Mouse (Mus musculus) CD4-positive, CD25-positive, alpha-beta regulatory T cell, adult 2 months (primary cell): ENCODE measurements around the gene Cpt1b.
A peak's percentile ranks its signal among the peaks of the same experiment; 100 is the strongest.

Experiments
- DNase-seq: peaks from one replicate; pipeline ENCODE4 v3.0.0-alpha.2; 2012; ENCODE audit warnings: low read depth, low spot score

Gene Cpt1b

DNA sequence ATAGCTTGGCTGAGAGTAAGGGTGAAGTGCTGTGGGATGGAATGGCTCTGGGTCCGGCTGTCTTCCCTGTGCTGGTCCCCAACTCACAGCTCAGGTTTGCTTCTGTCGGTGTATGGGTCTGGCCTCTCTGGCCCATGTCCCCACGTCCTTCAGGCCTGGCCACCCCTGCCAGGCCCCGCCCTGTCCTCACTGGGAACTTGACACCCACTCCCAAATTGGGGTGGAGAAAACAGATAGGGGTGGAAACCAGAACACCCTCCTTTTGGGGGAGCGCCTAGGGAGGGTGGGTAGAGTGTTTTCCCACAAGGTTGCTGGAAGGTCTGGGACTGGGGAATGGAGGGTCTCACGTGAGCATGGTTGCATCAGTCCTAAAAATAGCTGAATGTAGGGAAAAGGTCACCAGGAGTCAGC lies at the start of gene Cpt1b:
Gene Cpt1b, minus strand, starts transcription at position 153 of the 411 bp plus-strand sequence.
- no peak for DNase-seq

DNA sequence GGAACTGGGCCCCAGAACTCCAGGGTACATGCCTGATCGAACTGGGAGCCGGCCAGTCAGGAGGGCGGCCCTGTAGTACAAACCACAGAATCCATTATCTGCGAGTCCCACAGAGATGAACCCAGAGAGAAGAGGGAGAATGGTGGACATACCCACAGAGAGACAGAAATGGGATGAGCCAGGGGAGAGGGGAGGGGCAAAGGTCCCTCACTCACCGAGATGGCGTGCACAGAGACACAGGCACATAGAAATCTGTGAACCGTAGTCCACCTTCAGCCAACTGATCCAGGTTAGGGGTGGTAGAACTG lies 49.6 kb upstream of the Cpt1b start:
- no peak for DNase-seq

DNA sequence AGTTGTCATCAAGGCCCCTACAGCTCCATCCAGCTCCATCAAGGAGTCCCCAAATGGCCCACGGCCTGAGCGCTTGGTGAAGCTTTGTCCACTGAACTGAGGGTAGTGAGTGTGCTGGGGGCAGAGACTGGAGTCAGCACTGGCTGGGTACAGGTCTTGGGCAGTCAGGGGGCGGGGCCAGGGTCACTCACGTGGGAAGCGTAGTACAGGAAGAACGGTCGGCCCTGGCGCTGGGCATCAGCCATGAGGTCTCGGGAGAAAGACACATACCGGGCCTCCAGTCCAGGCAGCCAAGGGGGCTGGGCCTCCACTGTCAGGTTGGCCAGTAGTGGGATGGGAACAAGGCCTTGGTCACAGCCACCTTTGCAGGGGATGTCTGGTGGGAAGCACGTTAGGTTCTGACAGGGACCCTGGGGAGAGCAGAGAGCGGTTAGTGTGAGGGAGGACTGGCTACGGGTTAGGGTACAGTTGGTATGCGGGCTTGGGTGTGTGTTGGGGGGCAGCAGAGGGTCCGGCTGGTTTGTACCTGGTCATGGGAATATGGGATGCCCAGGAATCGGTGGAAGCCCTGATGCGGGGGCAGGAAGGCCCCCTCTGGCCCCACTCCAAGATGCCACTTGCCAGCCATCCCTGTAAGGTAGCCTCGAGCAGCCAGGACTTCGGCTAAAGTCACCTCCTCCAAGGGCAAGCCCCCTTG lies 49.1 kb upstream of the Cpt1b start:
- no peak for DNase-seq

DNA sequence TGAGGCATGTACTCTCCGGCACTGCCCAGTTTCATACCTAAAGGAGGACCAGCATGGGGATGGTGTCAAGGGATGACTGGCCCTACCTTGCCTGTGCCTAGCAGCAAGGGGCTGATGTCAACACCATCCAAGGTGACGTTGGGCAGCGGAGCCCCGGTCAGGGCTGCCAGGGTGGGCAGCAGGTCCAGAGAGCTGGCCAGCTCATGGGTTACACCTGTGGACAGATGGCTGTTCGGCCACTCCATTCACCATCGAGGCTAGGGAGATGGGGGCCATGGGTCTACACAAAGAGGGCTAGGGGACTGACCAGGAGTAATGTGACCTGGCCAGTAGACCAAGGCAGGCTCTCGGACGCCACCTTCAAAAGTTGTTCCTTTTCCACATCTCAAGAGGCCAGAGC lies 48.3 kb upstream of the Cpt1b start:
- DNase-seq: no peak

DNA sequence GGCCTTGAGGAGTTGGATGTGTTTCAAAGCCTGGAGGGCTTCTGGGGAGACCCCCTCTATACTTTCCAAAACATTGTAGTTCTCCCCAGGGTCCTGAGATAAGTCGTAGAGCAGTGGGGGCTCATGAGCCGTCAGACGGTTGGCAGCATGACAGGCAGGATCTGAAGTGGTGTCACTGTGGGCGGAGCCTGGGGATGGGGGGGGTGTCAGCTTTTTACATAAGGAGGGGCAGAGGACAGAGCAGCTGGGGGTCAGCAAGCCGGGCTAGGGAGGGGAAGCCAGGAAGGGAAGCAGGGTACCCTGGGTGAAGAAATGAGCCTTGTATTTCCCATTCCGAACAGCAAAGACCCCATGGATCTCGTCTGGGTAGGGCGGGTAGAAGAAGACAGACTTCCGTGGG lies 47.7 kb upstream of the Cpt1b start:
- DNase-seq: no peak

DNA sequence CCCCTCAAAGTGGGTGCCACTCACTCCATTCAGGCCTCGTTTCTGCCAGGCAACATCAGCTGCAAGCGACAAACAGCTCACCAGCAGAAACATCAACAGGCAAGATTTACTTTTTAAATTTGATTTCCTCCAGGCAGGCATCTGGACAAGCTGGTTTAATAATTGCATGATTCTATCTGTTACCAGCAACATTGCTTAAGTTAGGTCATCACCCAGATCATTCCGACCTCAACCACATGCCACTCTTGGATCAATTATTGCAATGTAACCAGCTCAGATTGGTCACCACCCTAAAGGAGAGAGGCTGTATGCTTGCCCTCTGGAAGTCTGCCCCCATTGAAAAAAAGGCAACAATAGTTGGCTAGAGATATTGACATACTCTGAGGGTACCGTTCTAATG lies 45.8 kb upstream of the Cpt1b start:
- no peak for DNase-seq

DNA sequence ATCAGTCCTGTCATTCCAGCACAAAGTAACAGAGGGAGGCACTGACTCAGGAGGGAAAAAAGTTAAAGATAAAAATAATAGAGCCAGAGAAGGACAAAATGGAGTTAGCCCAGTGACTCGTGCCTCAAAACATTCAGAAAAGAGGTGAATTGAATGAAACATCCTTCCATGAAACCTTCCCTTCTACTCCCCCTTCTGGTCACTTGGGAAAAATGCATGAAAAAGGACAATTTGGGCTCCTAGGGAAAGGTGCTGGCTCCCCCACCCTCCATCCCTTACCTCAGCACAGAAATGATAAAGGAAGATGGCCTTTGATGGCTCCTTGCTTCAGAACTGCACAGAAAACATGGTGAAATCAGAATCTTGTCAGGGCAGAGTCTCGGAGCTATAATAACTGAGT lies 42.9 kb upstream of the Cpt1b start:
- DNase-seq: peak; percentile 57

DNA sequence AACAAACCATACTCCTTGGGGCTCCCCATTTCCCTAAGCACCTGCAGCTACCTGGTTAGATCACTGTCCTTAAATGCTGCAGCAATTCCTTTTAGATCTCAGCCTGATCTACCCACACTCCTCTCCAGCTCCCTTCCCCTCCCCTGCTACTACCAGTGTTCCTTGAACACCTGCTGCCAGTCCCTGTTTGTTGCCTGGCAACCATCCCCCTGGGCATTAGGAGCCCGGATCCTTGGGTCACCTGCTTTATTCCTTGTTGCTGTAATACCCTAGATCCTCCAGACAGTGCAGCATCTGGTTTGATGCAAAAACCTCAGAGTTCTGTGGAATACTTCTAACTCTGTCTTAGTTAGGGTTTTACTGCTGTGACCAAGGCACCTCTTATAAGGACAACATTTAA lies 39.4 kb upstream of the Cpt1b start:
- no peak for DNase-seq

DNA sequence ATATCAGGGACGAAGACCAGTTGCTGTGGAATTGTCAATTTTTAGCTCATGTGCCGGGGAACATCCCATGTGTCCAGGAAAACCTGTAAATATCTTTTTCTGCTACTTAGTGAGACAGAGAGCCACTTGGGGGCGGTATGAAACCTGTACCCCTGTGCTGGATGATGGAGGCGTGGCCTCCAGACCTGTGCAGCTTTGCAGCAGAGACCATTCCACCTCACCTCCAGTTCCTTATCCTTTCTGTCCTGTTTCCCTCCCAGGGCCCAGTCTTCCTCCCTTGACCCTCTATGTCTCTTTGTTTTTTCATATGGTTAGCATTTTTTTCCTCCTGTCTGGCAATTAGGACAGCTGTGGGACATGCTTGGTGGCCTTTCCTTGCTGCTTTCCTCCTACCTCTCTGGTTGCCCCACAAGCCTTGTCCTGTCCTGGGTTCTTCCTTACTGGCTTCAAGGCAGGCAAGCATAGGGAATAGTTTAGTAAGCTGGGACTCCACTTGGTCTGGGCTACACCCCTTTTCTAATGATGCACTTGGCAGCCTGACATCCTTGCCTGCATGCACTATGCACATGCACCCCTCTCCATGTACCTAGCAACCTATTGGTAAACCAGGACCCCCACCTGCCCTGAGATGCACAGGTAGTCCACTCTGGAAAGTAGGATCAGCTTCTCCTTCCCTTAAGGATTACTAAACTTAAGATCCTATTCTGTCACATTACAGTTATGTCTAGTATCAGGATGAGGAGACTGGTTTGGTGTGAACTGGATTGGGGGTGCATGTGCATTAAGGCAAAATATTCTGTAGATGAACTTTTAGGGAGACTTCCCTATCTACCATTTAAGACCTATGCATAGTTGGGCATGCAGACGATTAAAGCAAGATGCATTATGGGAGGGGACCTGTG lies 37.9 kb upstream of the Cpt1b start:
- DNase-seq: peak; percentile 30

DNA sequence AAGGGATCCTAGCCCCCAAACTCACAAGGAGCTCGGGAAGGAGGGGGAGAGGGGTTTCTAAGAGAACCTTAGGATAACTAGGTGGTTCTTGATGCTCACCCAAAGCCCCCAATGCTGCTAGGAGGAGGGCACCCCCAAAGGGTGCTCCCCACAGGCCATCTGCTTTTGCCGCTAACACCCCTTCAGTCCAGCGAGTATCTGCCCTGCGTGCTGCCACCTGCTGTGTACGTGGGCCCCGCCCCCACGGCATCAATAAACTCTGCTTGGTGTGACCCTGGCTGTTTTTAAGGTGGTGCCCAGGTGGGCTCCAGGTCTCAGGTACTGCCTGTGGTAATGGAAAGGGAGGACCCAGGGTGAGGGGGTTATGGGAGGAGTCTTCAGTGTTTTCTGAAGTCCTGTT lies 36.5 kb upstream of the Cpt1b start:
- DNase-seq: no peak

DNA sequence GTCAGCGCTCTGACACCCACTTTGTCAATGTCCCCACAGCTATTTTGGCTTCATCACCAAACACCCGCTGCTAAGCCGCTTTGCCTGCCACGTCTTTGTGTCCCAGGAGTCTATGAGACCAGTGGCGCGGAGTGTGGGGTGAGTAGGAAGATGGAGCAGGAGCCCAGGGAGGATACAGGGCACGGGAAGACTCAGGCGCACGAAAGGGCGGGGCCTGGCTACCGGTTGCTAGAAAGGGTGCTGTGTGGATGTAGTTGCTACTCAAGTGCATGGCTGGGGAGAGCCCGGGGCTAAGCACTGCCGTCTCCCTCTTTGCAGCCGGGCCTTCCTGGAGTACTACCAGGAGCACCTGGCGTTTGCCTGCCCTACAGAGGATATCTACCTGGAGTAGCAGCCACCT lies 35.7 kb upstream of the Cpt1b start:
- DNase-seq: no peak

DNA sequence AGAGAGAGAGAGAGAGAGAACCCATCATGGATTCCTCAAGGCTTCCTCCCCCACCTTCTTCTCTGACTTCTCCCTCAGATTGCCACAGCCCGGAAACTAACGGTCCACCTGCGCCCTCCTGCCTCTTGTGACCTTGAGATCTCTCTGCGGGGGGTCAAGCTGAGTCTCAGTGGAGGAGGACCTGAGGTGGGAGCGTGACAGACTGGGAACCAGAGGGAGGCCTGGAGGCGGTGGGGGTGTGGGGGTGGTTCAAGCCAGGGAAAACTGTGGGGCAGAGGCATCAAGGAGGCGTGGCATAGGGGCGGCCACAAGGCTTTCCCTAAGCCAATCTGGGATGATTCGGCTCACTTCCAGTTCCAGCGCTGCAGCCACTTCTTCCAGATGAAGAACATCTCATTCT lies 34.6 kb upstream of the Cpt1b start:
- no peak for DNase-seq

DNA sequence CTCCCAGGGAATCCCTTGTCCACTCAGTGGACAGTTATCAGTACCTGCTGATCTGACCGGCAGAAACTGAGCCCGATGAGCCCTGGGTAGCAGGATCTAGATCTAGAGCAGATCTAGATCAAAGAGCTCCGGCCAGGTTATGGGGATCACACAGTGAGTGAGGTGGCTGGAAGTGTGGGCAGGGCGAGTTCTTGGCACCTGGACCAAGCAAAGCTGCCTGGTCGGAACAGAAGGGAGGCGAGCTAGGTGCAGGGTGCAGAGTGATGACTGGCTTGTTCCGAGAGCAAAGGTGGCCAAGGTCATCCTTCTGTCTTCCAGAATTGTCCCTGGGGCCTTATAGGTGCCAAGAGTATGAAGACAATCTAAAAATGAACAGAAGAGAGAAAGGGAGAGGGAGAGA lies 34.2 kb upstream of the Cpt1b start:
- DNase-seq: no peak

DNA sequence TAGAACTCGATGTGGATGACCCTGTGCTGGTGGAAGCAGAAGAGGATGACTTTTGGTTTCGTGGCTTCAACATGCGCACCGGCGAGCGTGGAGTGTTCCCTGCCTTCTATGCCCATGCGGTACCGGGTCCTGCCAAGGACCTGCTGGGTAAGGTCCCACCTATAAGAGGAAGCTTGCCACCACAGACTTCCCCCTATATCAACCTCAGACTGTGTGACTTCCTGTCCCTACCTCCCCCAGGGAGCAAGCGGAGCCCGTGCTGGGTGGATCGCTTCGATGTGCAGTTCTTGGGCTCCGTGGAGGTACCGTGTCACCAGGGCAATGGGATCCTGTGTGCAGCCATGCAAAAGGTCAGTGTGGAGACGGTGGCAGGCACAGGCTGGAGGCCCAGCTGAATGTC lies 33.3 kb upstream of the Cpt1b start:
- peak; percentile 22 for DNase-seq

DNA sequence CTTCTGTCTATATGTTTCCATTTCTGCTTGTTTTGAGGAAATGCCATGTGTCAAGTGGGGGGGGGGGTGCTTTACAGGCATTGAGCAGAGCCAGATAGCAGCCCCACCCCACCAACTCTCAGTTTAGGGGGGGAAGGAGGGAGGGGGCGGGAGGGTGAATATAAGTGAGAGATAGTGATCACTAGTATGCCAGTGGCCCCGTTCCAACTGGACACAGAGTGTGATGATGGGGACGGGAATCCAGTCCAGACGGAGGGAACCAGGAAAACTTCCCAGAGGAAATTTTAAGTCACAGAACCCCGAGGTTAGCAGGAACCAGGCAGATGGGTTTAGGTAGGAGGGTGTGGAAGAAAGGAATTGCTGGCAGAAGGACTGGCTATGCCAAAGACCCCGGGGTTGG lies 30.0 kb upstream of the Cpt1b start:
- DNase-seq: no peak

DNA sequence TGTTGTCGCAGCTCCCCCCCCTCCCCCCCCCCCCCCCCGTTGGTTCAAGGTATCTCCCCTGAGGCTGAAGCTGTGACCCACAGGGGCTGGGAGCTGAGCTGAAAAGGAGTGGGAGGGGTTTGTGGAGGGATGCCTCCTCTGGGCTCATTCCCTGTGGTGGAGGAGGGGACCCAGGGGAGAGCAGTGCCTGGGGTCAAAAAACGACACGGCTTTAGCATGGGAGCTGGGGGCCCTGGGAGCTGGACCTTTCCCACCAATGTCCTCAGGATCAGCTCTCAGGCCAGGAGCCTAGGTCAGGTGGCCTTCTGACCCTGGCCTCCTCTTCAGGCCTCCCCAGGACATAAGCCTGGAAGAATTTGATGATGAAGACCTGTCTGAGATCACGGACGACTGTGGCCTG lies 29.2 kb upstream of the Cpt1b start:
- no peak for DNase-seq

DNA sequence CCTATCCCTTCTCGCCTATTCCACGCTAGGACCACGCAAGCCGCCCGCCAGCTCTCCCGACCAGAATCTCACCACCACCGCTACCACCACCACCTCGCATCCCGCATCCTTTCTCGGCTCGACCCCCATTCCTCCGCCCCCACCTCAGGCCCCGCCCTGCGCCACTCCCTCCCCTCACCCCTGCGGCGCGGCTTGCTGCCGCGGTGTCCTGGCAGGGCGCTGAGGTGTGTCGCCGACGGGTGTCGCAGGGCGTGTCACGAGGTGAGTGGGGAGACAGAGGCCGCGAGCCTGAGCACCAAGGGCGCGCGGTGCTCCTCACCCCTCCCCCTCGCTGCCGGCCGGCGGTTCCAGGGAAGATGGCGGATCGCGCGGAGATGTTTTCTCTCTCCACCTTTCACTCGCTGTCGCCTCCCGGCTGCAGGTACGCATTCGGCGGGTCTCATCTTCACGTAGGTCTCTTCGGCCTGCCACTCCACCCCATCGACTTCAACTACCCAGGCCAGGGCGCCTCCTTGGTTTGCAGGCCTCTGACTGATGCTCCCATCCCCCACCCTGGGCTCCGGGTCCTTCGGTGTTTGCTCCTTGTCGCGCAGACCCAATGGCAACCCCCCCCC lies 28.3 kb upstream of the Cpt1b start, which contains the start of gene Mapk8ip2:
Gene Mapk8ip2, plus strand, starts transcription at position 49 of the 614 bp plus-strand sequence.
- peak; percentile 12 for DNase-seq

DNA sequence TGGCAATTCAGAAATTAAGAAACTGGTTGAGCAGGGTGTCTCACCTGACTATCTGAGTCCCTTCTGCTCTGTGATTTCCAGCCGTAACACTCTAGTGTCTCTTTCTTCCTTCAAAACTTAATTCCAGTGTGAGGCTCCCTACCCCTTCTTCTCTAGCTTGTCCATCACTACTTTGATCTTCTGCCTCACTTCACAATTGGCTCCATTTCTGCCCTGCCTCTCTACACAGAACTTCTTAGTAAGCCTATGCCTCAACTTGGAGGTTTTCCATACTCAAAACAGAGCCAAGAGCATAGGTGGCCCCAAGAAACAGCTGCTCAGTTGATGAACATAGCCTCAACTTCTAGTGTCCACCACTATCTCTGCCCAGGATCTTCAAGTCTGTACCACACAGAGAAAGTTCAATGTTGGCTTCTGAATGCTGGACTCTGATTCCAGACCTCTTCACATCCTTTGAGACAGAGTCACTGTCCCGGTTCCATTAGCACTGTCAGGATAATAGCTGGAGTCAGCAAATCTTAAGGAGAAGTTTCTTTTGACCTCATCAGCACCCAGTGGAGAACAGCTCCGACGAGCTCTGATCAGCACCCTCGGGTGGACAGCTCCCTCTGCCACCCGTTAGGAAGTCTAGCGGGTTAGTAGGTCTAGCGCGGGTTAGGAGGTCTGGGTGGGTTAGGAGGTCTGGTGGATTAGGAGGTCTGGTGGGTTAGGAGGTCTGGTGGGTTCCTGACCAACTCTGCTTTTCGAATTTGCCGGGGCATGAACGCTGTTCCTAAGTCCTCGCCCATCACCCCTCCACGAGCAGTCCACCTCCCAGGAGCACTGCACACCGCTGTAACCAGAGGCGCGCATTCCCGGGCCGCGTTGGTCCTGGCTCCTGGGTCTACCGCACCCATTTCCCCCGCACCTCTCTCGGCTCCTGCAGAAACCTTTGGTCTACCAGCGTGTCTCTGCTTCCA lies 27.5 kb upstream of the Cpt1b start:
- peak; percentile 66 for DNase-seq

DNA sequence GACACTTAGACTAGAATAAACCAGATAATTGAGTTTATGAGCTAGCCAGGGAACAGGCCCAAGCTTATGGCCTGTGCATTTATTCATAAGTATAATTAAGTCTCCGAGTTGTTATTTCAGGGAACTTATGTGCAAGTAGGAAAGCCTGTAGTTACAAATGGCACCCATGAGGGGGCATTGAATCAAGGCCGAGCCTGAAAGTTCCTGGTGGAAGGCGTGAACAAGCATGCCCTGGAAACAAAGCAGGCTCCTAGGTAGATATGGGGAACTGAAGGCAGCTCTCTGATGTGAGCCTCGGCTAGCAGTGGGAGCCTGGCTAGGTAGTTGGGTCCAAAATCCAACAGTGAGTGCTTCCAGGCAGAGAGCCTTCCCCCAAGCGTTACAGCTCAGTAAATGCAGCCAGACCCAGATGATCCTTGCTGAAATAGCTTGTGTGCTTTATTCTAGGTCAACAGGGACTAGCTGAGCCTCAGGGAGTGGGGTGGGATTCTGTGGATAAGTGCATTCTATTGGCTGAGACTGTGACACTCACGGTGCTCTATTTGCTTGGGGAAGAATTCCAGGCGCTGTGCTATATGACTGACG lies 16.9 kb upstream of the Cpt1b start:
- no peak for DNase-seq

DNA sequence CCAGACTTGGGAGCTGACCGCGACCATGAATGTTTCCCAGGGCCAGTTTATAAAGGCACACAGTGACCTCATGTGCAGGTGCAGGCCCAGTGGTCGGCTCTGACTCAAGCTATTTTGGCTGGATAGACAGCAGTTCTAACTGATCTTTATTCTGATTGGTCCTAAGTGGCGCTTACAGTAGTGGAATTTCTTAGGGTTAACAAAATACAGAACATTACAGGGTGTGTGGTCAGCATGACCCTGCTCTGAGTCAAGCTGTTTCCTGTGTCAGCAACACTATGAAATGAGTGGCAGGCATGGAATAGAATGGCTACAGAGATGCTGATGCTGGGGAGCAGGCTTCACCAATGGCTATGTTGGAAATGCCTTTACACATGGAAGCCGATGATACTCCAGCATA lies 10.2 kb upstream of the Cpt1b start:
- no peak for DNase-seq

DNA sequence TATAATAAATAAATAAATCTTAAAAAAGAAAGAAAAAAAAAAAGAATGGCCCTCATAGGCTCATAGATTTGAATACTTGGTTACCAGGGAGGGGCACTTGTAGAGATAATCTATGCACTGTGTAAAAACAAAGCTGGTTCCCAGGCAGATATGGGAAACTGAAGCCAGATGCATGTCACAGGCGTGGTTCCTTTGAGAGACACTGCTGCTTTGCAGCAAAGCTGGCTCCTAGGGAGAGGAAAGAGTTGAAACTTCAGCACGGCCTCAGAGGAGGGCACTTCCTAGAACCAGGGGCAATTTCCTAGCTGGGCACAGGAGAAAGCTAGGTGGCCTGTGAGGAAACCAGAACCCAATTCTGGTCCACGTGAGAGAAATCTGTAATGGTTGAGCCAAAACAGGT lies 8.5 kb upstream of the Cpt1b start:
- DNase-seq: no peak
